Mouse (Mus musculus) kidney, embryonic 14.5 days (tissue): ENCODE data around the gene Gm10097. TPM values are rescaled to one million over a fixed set of nuclear protein-coding genes. Genes with fewer than 3 reads are reported as not detected.

Experiments
- ATAC-seq: fragments of 200-750 bp; cut with Nextera tagmentation; 2 replicates; pipeline ENCODE4 v1.8.0; 2017; ENCODE audit warnings: moderate number of reproducible peaks, mild to moderate bottlenecking, moderate TSS enrichment, moderate library complexity; ENCODE audit not compliant: low FRiP score, low TSS enrichment
- H3K27ac ChIP-seq: fragments of 300-500 bp; sonication (generic); 2 replicates; pipeline ENCODE4 v1.5.1; 2014; ENCODE audit warnings: low read depth, mild to moderate bottlenecking, low read length, moderate library complexity, mixed read lengths
- H3K27me3 ChIP-seq: fragments of 300-500 bp; sonication (generic); 2 replicates; pipeline ENCODE4 v1.6.1; 2014; ENCODE audit warnings: mild to moderate bottlenecking, low read length; ENCODE audit not compliant: control insufficient read depth, insufficient read depth
- H3K36me3 ChIP-seq: fragments of 300-500 bp; sonication (generic); 2 replicates; pipeline ENCODE4 v1.6.1; 2014; ENCODE audit warnings: low read length, mixed read lengths; ENCODE audit not compliant: control insufficient read depth, insufficient read depth
- H3K4me1 ChIP-seq: fragments of 300-500 bp; sonication (generic); 2 replicates; pipeline ENCODE4 v1.6.1; 2014; ENCODE audit warnings: low read length, mixed read lengths; ENCODE audit not compliant: control insufficient read depth, insufficient read depth
- H3K4me2 ChIP-seq: fragments of 300-500 bp; sonication (generic); replicated peaks from 2 replicates; pipeline ENCODE4 v1.6.1; 2014; ENCODE audit warnings: low read depth, mild to moderate bottlenecking, low read length
- H3K4me3 ChIP-seq: fragments of 300-500 bp; sonication (generic); 2 replicates; pipeline ENCODE4 v1.5.1; 2014; ENCODE audit warnings: mild to moderate bottlenecking, low read length
- H3K9ac ChIP-seq: fragments of 300-500 bp; sonication (generic); 2 replicates; pipeline ENCODE4 v1.6.1; 2014; ENCODE audit warnings: low read depth, mild to moderate bottlenecking, low read length, moderate library complexity
- H3K9me3 ChIP-seq: fragments of 300-500 bp; sonication (generic); 2 replicates; pipeline ENCODE4 v1.6.1; 2016; ENCODE audit warnings: low read length; ENCODE audit not compliant: control insufficient read depth
- WGBS: fragments of 180-500 bp; shearing (Covaris S2); extraction: QIAGEN DNeasy Blood & Tissue Kit; methylation state at CpG from one replicate; pipeline ENCODE4 v1.1.7; 2014; 5-methylcytosine and 5-hydroxymethylcytosine counted together
- polyA plus RNA-seq: library from polyadenylated mRNA; unstranded; fragments of >200 nt; fragmentation: Nextera tagmentation; extraction: Ambion mirVana; gene quantifications from 2 replicates; pipeline ENCODE4 v1.2.1, GENCODE M21; 2014

Gm10097 gene
- 0.11 and 0.22 TPM in 2 replicates for polyA plus RNA-seq

DNA sequence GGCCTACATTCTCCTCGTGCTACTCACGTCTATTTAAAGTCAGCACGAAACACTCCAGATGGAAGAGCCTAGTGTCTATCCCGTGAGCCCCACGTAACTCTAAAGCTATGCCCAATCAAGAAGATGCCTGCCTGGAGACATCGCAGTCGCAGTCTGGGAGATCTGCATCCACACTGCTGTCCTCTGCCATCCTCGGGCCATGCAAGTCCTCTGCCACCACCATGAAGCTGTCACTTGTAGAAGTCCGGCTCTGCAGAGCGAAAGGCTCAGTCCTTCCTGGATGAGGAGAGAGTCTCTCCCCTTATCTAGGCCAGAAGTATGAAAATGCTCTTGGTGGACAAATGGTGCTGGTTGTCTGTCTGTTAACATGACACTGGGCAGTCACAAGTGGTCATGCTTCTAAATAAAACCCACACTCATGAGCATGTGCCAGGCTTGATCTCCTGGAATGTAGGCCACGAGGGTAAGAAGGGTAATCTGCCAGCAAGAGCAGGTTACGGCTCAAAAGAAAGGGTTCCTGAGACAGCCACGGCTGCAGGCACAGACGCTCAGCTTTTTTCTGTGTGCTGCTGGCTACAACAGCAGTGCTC is at the start of gene Gm10097:
Gene Gm10097 (plus strand): TSS at position 517 of the 590 bp plus-strand sequence.
- Histone ChIP-seq H3K4me2 (no peak within 1 kb of the TSS), H3K27me3 (no peaks in the 10 kb centered on the region)
- 90% methylated on average over 14 of the region's 14 CpGs for WGBS

DNA sequence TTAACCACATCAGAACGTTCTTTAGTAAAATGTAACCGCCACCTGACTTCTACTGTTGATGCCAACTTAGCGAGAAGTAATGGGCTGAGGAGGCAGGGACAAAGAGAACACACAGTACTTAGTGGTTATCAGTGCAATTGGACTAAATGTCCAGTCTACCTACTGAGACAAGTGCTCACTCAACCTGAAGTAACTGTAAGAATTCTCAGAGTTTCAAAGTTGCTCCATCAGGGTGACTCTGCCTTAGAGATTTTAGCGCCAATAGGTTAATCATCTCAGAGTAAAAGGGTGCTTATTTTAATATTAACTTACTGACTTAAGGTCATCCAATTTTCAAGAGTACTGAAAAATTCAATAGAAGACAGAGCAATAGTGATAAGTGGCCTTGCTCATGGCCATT is 43.1 kb upstream of the Gm10097 start:
- H3K4me3 ChIP-seq: no peak overlapping the region
- no peak overlapping the region for H3K4me2 ChIP-seq
- 90% methylated on average over 4 of the region's 4 CpGs for WGBS
- H3K9ac ChIP-seq: no peak overlapping the region
- no peak for ATAC-seq
- H3K9me3 ChIP-seq: no peaks in the 10 kb centered on the region
- H3K4me1 ChIP-seq: no peaks in the 10 kb centered on the region
- H3K27me3 ChIP-seq: no peaks in the 10 kb centered on the region
- H3K36me3 ChIP-seq: no peaks in the 10 kb centered on the region
- H3K27ac ChIP-seq: no peak overlapping the region

More for the DNA sequence above, at the start of gene Gm10097:
- H3K4me1 ChIP-seq: no peaks in the 10 kb centered on the region
- no peaks in the 10 kb centered on the region for H3K9me3 ChIP-seq
- H3K36me3 ChIP-seq: no peaks in the 10 kb centered on the region
- no peak for ATAC-seq
- H3K9ac ChIP-seq: no peak within 1 kb of the TSS
- no peak within 1 kb of the TSS for H3K4me3 ChIP-seq
- H3K27ac ChIP-seq: no peak within 1 kb of the TSS

DNA sequence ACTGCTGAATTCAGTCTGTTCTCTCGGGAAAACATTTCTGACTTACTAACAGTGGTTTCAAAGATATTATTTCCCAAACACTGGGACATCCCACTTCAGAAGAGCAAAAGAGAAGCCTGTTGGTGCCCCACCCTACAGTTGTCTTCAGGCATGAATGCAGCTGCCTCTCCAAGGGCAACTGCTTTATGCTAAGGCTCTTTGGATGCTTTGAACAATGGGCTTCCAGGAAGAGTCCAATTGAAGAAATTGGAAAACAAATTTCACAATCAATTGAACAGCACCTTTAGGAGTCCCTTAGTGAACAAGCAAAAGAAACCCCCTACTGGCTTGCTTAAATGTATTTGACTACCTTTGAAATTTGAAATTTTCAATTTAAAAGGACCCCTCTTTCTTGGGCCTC is 41.8 kb upstream of the Gm10097 start:
- 83% methylated on average over 1 of the region's 1 CpGs for WGBS
- H3K4me2 ChIP-seq: no peak overlapping the region
- no peak overlapping the region for H3K27ac ChIP-seq
- H3K27me3 ChIP-seq: no peaks in the 10 kb centered on the region
- no peak for ATAC-seq
- no peak overlapping the region for H3K9ac ChIP-seq
- H3K4me1 ChIP-seq: no peaks in the 10 kb centered on the region
- H3K36me3 ChIP-seq: no peaks in the 10 kb centered on the region
- H3K9me3 ChIP-seq: no peaks in the 10 kb centered on the region
- no peak overlapping the region for H3K4me3 ChIP-seq

DNA sequence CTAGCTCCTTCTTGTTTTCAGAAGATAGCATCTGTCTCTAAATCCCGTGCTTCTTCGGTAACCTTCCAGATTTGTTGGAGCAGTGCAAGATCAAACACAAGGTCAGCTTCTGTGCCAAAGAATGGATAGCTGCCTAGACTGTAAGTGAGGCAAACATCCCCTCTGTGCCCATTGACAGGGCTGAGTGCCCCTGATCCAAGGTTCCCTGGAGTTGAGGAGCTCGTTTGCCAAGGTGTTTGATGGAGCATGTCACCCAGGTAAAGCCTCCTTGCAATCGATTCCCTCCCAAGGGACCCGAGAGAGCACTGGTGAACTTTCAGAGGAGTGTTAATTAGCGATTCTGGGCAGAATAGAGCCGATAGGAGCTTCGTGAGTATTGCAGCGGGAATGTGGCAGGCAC is 40.7 kb upstream of the Gm10097 start:
- no peaks in the 10 kb centered on the region for H3K27me3 ChIP-seq
- H3K4me3 ChIP-seq: no peak overlapping the region
- H3K9ac ChIP-seq: no peak overlapping the region
- no peak overlapping the region for H3K27ac ChIP-seq
- no peaks in the 10 kb centered on the region for H3K4me1 ChIP-seq
- H3K36me3 ChIP-seq: no peaks in the 10 kb centered on the region
- H3K4me2 ChIP-seq: no peak overlapping the region
- WGBS: 76% methylated on average over 9 of the region's 9 CpGs
- H3K9me3 ChIP-seq: no peaks in the 10 kb centered on the region
- ATAC-seq: no peak

DNA sequence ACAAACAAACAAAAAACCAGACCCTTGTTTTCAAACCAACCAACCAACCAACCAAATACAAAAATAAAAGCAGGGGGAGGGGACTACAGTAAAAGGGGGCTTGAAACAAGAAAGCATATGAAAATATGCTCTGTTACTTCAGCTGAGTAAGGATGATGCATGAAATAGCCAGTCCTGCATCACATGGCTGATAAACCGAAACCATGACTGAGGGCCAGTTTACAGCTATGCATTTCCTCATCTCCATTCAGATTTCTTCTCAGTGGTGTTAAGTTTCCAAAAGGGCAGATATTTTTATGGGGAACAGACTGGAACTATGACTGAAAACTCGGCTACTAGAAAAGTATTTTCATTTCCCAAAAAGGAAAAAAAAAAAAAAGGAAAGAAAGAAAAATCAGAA is 39.8 kb upstream of the Gm10097 start:
- Histone ChIP-seq H3K4me2 (no peak overlapping the region), H3K4me3 (no peak overlapping the region), H3K27ac (no peak overlapping the region), H3K27me3 (no peaks in the 10 kb centered on the region), H3K9ac (no peak overlapping the region), H3K9me3 (no peaks in the 10 kb centered on the region), H3K4me1 (no peaks in the 10 kb centered on the region), H3K36me3 (no peaks in the 10 kb centered on the region)
- WGBS: 59% methylated on average over 2 of the region's 2 CpGs
- no peak for ATAC-seq

DNA sequence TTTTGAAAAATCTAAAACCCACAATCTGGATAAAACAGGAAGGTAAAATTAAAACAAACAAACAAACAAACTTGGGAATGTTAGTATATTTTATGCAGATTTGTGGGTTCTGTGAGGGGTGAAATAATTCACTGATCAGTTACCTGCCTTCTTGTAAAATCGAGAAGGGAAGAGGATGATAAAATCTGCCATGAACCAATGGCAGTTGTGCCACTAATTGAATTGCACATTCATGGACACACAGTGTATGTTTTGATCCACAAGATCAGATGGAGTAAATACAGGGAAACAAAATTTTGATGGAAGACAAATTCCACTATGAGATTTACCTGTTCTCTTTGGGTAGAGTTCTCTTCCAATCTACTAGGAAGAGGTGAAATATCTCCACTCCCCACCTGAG is 39.1 kb upstream of the Gm10097 start:
- H3K4me1 ChIP-seq: no peaks in the 10 kb centered on the region
- H3K4me2 ChIP-seq: no peak overlapping the region
- no peak overlapping the region for H3K9ac ChIP-seq
- H3K4me3 ChIP-seq: no peak overlapping the region
- no peaks in the 10 kb centered on the region for H3K27me3 ChIP-seq
- ATAC-seq: no peak
- H3K27ac ChIP-seq: no peak overlapping the region
- no peaks in the 10 kb centered on the region for H3K9me3 ChIP-seq
- H3K36me3 ChIP-seq: no peaks in the 10 kb centered on the region
- WGBS: 77% methylated on average over 1 of the region's 1 CpGs

DNA sequence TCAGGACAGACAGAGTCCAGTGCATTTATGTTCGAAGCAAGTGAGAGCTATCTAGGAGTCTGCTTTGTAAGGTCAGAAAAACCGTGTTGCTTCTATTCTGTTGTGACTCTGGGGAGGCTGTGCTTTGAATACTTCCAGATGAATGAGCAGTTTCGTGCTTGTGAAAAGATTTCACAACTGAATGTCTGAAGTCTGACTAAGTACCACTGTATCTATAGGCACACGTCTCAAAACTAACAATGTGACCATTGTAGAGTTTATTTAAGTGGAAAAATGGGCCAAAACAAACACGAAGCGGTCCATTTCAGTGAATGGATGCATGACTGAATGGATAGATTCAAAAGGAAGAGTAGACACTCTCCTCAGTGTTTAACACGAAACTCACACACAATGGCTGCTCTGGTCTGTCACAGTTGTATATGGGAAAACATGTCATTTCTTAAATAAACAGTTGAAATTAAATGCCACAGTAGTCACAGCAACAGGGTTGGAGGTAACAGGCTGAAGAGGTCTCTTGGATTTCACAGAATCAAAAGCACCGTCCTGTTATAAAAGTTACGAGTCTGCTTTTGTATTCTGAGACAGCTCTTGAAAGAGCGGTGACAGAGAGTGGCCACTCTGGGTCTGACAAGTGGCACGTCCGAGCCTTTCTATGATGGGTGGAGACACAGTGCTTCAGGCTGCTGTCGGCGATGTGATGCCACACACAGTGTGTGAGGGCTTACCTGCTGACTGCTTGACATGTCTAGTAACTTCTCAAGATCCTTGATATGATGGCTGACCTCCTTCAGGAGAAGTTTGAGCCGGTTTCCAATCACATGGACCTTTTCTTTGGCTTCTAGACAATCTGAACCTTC is 36.6 kb upstream of the Gm10097 start:
- Histone ChIP-seq H3K4me2 (no peak overlapping the region), H3K9ac (no peak overlapping the region), H3K4me3 (no peak overlapping the region), H3K27me3 (no peaks in the 10 kb centered on the region), H3K36me3 (no peaks in the 10 kb centered on the region), H3K27ac (no peak overlapping the region), H3K4me1 (no peaks in the 10 kb centered on the region), H3K9me3 (no peaks in the 10 kb centered on the region)
- WGBS: 87% methylated on average over 15 of the region's 15 CpGs
- no peak for ATAC-seq

DNA sequence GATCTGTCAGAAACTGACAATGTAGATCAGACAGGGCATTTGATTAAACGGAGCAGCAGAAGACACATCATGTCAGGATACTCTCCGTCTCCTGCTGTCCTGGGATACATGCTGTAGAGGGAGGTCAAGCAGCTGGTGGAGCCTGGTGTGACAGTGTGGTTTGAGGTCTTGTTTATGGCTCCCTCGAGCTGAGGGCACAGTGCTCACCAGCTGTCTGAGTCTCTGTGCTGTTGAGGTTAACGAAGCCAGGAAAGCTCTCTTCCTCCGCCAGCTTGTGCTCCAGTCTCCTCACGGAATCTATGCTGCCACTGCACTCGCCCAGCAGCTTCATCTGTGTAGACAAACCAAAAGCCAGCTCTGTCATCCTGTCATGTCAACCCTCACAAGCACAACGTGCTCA is 27.7 kb upstream of the Gm10097 start:
- Histone ChIP-seq H3K27me3 (no peaks in the 10 kb centered on the region), H3K9ac (no peak overlapping the region), H3K4me2 (no peak overlapping the region), H3K4me3 (no peak overlapping the region), H3K36me3 (no peaks in the 10 kb centered on the region; the same call in 1 of the 2 replicates), H3K27ac (no peak overlapping the region), H3K4me1 (no peaks in the 10 kb centered on the region), H3K9me3 (0 out of 2 replicates have a peak, but pooled peaks cover 2% of the 10 kb centered on the region)
- WGBS: 37% methylated on average over 8 of the region's 8 CpGs
- ATAC-seq: no peak

DNA sequence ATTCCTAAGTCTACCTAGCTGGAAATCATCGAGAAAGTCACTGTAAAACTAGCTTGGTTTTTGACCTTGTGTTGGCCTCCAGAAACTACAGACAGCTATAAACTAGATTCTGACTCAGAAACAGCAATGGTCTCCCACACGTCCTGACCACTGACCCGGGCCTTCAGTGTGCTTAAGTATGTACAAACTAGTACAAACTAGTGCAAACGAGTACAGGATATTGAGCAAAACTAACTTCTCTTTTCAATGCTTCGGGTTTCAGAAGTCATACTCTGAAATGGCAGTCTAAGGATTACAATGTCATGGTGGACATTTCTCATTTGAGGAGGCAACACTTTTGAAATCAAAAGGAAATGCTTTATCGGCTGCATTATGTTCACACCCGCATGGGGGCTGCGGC is 24.5 kb upstream of the Gm10097 start:
- H3K27me3 ChIP-seq: no peaks in the 10 kb centered on the region
- H3K9ac ChIP-seq: no peak overlapping the region
- no peak overlapping the region for H3K4me2 ChIP-seq
- ATAC-seq: no peak
- 0 out of 2 replicates have a peak, but pooled peaks cover 2% of the 10 kb centered on the region for H3K9me3 ChIP-seq
- WGBS: 66% methylated on average over 8 of the region's 8 CpGs
- no peaks in the 10 kb centered on the region; the same call in 1 of the 2 replicates for H3K36me3 ChIP-seq
- H3K27ac ChIP-seq: no peak overlapping the region
- H3K4me1 ChIP-seq: no peaks in the 10 kb centered on the region
- no peak overlapping the region for H3K4me3 ChIP-seq
